Mouse (Mus musculus): ENCODE measurements around the gene Erg. TPM values are rescaled to one million over a fixed set of nuclear protein-coding genes. Genes with fewer than 3 reads are reported as not detected.

Gene Erg
- polyA plus RNA-seq, 1 experiment from 2014 or later = 3.5 TPM

- 92% methylated on average over 4 of the region's 4 CpGs for WGBS
- no peak overlapping the region for H3K4me3 ChIP-seq
- H3K36me3 ChIP-seq = no peaks in the 10 kb centered on the region
- H3K27me3 ChIP-seq (replicated peaks) = peaks cover 8% of the 10 kb centered on the region
- ATAC-seq (ENCODE audit: low FRiP score, low read depth) = no peak
- no peak overlapping the region for H3K9ac ChIP-seq
- H3K4me1 ChIP-seq = no peaks in the 10 kb centered on the region
- no peak overlapping the region for H3K4me2 ChIP-seq (replicated peaks)
- H3K27ac ChIP-seq = no peak overlapping the region
- no peaks in the 10 kb centered on the region for H3K9me3 ChIP-seq
Observed at GRCm38 (mm10) chr16:95579289-95579688, 7.1 kb downstream of the Erg start.

- no peak for ATAC-seq (ENCODE audit: low FRiP score, low read depth)
- Histone ChIP-seq H3K27ac (no peak overlapping the region), H3K4me1 (no peaks in the 10 kb centered on the region), H3K27me3 (replicated peaks) (no peaks in the 10 kb centered on the region), H3K4me2 (replicated peaks) (no peak overlapping the region), H3K4me3 (no peak overlapping the region), H3K9me3 (no peaks in the 10 kb centered on the region), H3K9ac (no peak overlapping the region), H3K36me3 (no peaks in the 10 kb centered on the region)
- 79% methylated on average over 13 of the region's 13 CpGs for WGBS
Observed at GRCm38 (mm10) chr16:95573163-95573562, 13.2 kb downstream of the Erg start.

- Histone ChIP-seq H3K36me3 (no peaks in the 10 kb centered on the region), H3K4me3 (no peak overlapping the region), H3K4me1 (no peaks in the 10 kb centered on the region), H3K27ac (no peak overlapping the region), H3K27me3 (replicated peaks) (no peaks in the 10 kb centered on the region), H3K9ac (no peak overlapping the region), H3K9me3 (no peaks in the 10 kb centered on the region), H3K4me2 (replicated peaks) (no peak overlapping the region)
- no peak for ATAC-seq (ENCODE audit: low FRiP score, low read depth)
- 23% methylated on average over 1 of the region's 1 CpGs for WGBS
Observed at GRCm38 (mm10) chr16:95570616-95571015, 15.8 kb downstream of the Erg start.

- no peaks in the 10 kb centered on the region for H3K9me3 ChIP-seq
- H3K36me3 ChIP-seq = no peaks in the 10 kb centered on the region
- no peak for ATAC-seq (ENCODE audit: low FRiP score, low read depth)
- H3K27ac ChIP-seq = no peak overlapping the region
- H3K27me3 ChIP-seq (replicated peaks) = no peaks in the 10 kb centered on the region
- no peak overlapping the region for H3K4me3 ChIP-seq
- H3K4me1 ChIP-seq = no peaks in the 10 kb centered on the region
- H3K4me2 ChIP-seq (replicated peaks) = no peak overlapping the region
- no peak overlapping the region for H3K9ac ChIP-seq
- WGBS = 80% methylated on average over 4 of the region's 4 CpGs
Observed at GRCm38 (mm10) chr16:95556834-95557233, 29.6 kb downstream of the Erg start.

- ATAC-seq (ENCODE audit: low FRiP score, low read depth) = no peak
- Histone ChIP-seq H3K4me2 (replicated peaks) (no peak overlapping the region), H3K36me3 (no peaks in the 10 kb centered on the region), H3K9me3 (no peaks in the 10 kb centered on the region), H3K27me3 (replicated peaks) (no peaks in the 10 kb centered on the region), H3K9ac (no peak overlapping the region), H3K27ac (no peak overlapping the region), H3K4me3 (no peak overlapping the region), H3K4me1 (no peaks in the 10 kb centered on the region)
- 90% methylated on average over 2 of the region's 2 CpGs for whole genome bisulfite sequencing
Observed at GRCm38 (mm10) chr16:95553136-95553535, 33.3 kb downstream of the Erg start.

GRCm38 (mm10) chr16:95552495-95552894 is 33.9 kb downstream of the Erg start:
- no peaks in the 10 kb centered on the region for H3K27me3 ChIP-seq (replicated peaks)
- 65% methylated on average over 16 of the region's 16 CpGs for WGBS
- no peak overlapping the region for H3K4me3 ChIP-seq
- peak; percentile 65 for ATAC-seq (ENCODE audit: low FRiP score, low read depth)
- H3K9me3 ChIP-seq = no peaks in the 10 kb centered on the region
- no peak overlapping the region for H3K4me2 ChIP-seq (replicated peaks)
- no peaks in the 10 kb centered on the region for H3K4me1 ChIP-seq
- H3K9ac ChIP-seq = no peak overlapping the region
- H3K27ac ChIP-seq = no peak overlapping the region
- no peaks in the 10 kb centered on the region for H3K36me3 ChIP-seq

GRCm38 (mm10) chr16:95550496-95550895 is 35.9 kb downstream of the Erg start:
- no peak overlapping the region for H3K9ac ChIP-seq

GRCm38 (mm10) chr16:95544753-95545152 is 41.6 kb downstream of the Erg start:
- H3K4me3 ChIP-seq = no peak overlapping the region
- H3K4me1 ChIP-seq = no peaks in the 10 kb centered on the region
- ATAC-seq (ENCODE audit: low FRiP score, low read depth) = no peak
- H3K9ac ChIP-seq = no peak overlapping the region
- H3K27ac ChIP-seq = no peak overlapping the region
- WGBS = 91% methylated on average over 5 of the region's 5 CpGs
- H3K36me3 ChIP-seq = no peaks in the 10 kb centered on the region
- no peaks in the 10 kb centered on the region for H3K9me3 ChIP-seq
- no peaks in the 10 kb centered on the region for H3K27me3 ChIP-seq (replicated peaks)
- H3K4me2 ChIP-seq (replicated peaks) = no peak overlapping the region

More at GRCm38 (mm10) chr16:95550496-95550895, 35.9 kb downstream of the Erg start:
- no peaks in the 10 kb centered on the region for H3K27me3 ChIP-seq (replicated peaks)
- no peaks in the 10 kb centered on the region for H3K9me3 ChIP-seq
- H3K4me1 ChIP-seq = no peaks in the 10 kb centered on the region
- no peak for ATAC-seq (ENCODE audit: low FRiP score, low read depth)
- no peak overlapping the region for H3K27ac ChIP-seq
- H3K4me2 ChIP-seq (replicated peaks) = no peak overlapping the region
- H3K4me3 ChIP-seq = no peak overlapping the region
- H3K36me3 ChIP-seq = no peaks in the 10 kb centered on the region
- WGBS = 87% methylated on average over 5 of the region's 5 CpGs

- 94% methylated on average over 12 of the region's 12 CpGs for WGBS
Observed at GRCm38 (mm10) chr16:95543471-95543870, 42.9 kb downstream of the Erg start.

GRCm38 (mm10) chr16:95535151-95535550 is 51.2 kb downstream of the Erg start:
- no peak for ATAC-seq (ENCODE audit: low FRiP score, low read depth)
- no peaks in the 10 kb centered on the region for H3K27me3 ChIP-seq (replicated peaks)
- H3K4me1 ChIP-seq = no peaks in the 10 kb centered on the region
- WGBS = 71% methylated on average over 3 of the region's 3 CpGs
- H3K9me3 ChIP-seq = no peaks in the 10 kb centered on the region
- no peak overlapping the region for H3K4me2 ChIP-seq (replicated peaks)
- no peaks in the 10 kb centered on the region for H3K36me3 ChIP-seq
- no peak overlapping the region for H3K4me3 ChIP-seq
- H3K27ac ChIP-seq = no peak overlapping the region
- no peak overlapping the region for H3K9ac ChIP-seq

More at GRCm38 (mm10) chr16:95543471-95543870, 42.9 kb downstream of the Erg start:
- no peak overlapping the region for H3K4me3 ChIP-seq
- H3K4me1 ChIP-seq = no peaks in the 10 kb centered on the region
- no peaks in the 10 kb centered on the region for H3K36me3 ChIP-seq
- H3K4me2 ChIP-seq (replicated peaks) = no peak overlapping the region
- ATAC-seq (ENCODE audit: low FRiP score, low read depth) = no peak
- H3K27me3 ChIP-seq (replicated peaks) = no peaks in the 10 kb centered on the region
- no peaks in the 10 kb centered on the region for H3K9me3 ChIP-seq
- H3K9ac ChIP-seq = no peak overlapping the region
- no peak overlapping the region for H3K27ac ChIP-seq

GRCm38 (mm10) chr16:95532387-95533077 is 53.9 kb downstream of the Erg start:
- 83% methylated on average over 13 of the region's 13 CpGs for WGBS

GRCm38 (mm10) chr16:95527561-95527960 is 58.8 kb downstream of the Erg start:
- no peak for ATAC-seq (ENCODE audit: low FRiP score, low read depth)
- no peaks in the 10 kb centered on the region for H3K27me3 ChIP-seq (replicated peaks)
- H3K36me3 ChIP-seq = no peaks in the 10 kb centered on the region
- H3K4me1 ChIP-seq = no peaks in the 10 kb centered on the region
- H3K27ac ChIP-seq = no peak overlapping the region
- no peak overlapping the region for H3K4me2 ChIP-seq (replicated peaks)
- 91% methylated on average over 2 of the region's 2 CpGs for WGBS
- no peak overlapping the region for H3K4me3 ChIP-seq
- H3K9me3 ChIP-seq = no peaks in the 10 kb centered on the region
- H3K9ac ChIP-seq = no peak overlapping the region

More at GRCm38 (mm10) chr16:95532387-95533077, 53.9 kb downstream of the Erg start:
- no peak overlapping the region for H3K4me2 ChIP-seq (replicated peaks)
- H3K36me3 ChIP-seq = no peaks in the 10 kb centered on the region
- no peaks in the 10 kb centered on the region for H3K27me3 ChIP-seq (replicated peaks)
- H3K27ac ChIP-seq = no peak overlapping the region
- H3K9me3 ChIP-seq = no peaks in the 10 kb centered on the region
- ATAC-seq (ENCODE audit: low FRiP score, low read depth) = no peak
- no peak overlapping the region for H3K4me3 ChIP-seq
- no peaks in the 10 kb centered on the region for H3K4me1 ChIP-seq
- H3K9ac ChIP-seq = no peak overlapping the region

GRCm38 (mm10) chr16:95519520-95519919 is 66.9 kb downstream of the Erg start:
- H3K9me3 ChIP-seq = no peaks in the 10 kb centered on the region
- H3K27me3 ChIP-seq (replicated peaks) = no peaks in the 10 kb centered on the region
- no peak overlapping the region for H3K9ac ChIP-seq
- ATAC-seq (ENCODE audit: low FRiP score, low read depth) = no peak
- no peak overlapping the region for H3K4me3 ChIP-seq
- WGBS = 78% methylated on average over 8 of the region's 8 CpGs
- no peaks in the 10 kb centered on the region for H3K36me3 ChIP-seq
- H3K27ac ChIP-seq = no peak overlapping the region
- no peaks in the 10 kb centered on the region; the same call in 1 of the 2 replicates for H3K4me1 ChIP-seq
- no peak overlapping the region for H3K4me2 ChIP-seq (replicated peaks)
